Mouse (Mus musculus) bone marrow, adult 2 months (tissue): ENCODE data around the gene 1700022I11Rik.

ENCODE experiments used
- CTCF ChIP-seq: fragments of 200-500 bp; IDR thresholded peaks from 2 replicates; pipeline ENCODE4 v1.5.1; 2011; ENCODE audit warnings: low read length, control low read depth; ENCODE audit not compliant: control insufficient read depth, insufficient read depth
- POLR2A ChIP-seq: fragments of 200-500 bp; IDR thresholded peaks from 2 replicates; pipeline ENCODE4 v1.6.1; 2011; ENCODE audit warnings: low read depth, mild to moderate bottlenecking, control low read depth, low read length, borderline replicate concordance; ENCODE audit not compliant: control insufficient read depth

DNA sequence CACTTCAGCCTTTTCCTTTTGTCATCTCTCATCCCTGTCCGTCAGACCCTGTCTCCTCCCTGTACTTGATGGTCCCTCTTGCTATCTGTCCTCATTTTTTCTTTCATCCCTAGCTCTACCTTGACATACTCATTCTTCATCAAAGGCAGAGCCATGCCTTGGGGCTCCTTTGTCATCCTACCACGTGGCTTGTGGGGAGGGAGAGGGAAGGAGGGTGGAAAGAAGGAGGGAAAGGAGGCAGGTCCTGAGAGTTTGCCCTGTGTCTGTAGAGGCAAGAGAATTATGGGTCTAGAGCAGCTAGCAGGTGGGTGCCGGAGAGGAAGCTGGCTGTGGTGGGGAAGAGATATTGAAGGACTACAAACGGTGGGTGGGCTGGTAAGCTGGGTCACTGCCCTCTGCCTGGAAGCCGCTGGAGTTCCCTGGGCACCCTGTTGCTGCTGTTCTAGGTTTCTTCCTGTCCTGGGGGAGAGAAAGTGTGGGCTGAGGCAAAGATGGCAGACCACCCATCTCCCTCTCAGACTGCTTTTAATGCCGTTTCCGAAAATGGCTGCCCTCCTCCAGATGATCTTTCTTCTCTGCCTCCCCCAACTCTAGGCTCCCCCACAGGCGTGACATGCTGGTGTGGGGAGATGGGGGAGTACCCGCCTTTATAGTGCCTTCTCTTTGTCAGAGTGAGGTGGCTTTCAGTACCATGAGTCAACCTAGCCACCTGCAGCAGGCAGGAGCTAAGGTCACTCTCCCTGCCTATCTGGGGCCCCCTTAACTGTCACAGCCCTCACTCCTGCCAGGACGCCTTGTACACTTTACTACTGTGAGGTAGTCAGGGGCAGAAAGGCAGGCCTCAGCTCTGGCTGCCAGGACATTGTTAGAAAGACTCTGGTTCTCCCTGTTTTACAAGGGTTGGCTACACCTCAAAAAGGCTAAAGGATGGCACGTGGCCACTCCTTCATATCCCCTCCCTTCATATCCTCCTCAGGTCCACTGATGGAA lies 17.9 kb upstream of the 1700022I11Rik start:
- TF ChIP-seq POLR2A, result no peak
- no peak for TF ChIP-seq CTCF
